Mouse (Mus musculus) c-Kit-negative CD71-positive TER-119-positive erythroid progenitor cells, embryonic 14.5 days (primary cell): ENCODE measurements around the gene Txnrd3.

Experiments
- DNase-seq: peaks from one replicate; pipeline ENCODE4 v3.0.0-alpha.2; 2013; ENCODE audit warnings: low read depth, low spot score

The Txnrd3 gene

DNA sequence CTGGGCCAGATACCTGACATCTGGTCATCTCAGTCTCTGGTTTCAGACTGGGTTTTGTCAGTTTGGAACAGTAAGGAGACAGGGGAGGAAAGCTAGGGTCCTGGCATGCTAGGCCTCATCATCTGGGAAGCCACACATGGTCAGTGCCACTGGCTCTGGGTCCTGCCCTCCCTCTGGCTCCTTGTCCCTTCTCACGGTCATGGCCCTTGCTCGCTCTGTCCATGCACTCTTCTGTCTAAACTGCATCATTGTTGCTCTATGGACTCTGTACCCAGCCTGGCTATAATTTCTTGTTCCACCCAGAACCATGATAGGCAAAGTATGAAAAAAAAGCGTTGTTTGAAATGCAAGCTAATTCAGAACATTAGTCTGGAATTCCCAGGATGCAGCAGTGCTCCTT is 11.2 kb downstream of the Txnrd3 start:
- no peak for DNase-seq

DNA sequence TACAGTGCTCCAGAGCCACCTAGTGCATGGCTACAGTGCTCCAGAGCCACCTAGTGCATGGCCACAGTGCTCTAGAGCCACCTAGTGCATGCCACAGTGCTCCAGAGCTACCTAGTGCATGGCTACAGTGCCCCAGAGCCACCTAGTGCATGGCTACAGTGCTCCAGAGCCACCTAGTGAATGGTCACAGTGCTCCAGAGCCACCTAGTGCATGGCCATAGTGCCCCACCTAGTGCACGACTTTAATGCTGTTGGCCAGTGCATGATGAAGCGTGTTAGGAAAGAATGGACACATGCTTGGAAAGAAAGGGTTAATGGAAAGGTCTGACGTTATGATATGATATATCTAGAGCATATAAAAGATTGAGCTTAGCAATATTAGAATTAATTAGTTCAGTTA is 14.6 kb downstream of the Txnrd3 start:
- DNase-seq = no peak

DNA sequence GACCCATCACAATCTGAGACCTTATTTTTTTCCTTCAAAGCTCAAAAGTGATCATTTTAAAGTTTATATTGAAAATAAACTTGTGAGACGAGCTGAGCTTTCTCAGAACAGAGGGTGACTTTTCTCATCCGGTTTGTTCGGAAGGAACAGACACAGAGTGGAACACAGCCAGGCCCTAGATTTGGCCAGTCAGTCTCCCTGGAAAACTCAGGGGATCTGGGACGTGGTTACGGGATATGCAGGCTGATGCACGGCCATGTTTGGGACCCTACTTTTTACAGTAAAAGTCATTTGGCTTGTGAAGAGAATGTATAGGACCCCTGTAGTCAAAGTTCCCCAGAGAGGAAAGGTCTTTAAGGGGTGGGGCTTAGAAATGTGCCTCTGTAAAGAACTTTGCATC is 15.1 kb downstream of the Txnrd3 start:
- DNase-seq = no peak

DNA sequence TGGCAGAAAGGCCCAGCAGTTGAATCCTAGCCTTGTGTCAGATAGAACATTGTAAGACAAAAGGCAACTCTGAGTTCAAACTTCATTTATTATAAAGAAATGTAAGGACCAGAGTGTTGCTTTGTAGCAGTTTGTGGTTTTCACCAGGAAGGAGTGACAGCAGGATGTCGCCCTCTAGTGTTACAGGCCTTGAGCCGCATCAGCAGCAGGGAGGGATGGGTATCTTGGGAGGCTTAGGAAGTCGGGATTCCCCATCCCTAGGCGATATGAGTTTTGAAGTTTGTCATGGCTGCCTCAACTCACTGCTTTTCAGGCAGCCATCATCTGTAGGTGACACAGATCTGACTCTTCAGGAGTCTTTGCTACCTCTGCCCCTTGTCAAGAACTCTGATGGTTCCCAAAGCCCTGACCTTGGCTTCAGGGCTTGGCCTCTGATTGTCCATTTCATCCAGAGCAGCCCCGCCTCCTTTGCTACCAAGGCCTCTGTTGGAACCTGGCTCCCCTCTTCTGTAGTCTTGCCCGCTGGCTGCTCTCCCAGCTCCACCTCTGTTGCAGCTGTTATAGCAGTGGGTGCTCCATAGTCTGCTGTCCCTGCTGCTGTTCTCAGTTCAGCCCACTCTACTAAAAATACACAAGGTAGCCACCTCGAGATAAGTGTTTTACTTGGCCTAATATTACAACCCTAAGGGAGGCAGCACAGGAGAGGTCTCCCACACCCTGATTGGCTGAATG is 16.1 kb downstream of the Txnrd3 start:
- DNase-seq = no peak

DNA sequence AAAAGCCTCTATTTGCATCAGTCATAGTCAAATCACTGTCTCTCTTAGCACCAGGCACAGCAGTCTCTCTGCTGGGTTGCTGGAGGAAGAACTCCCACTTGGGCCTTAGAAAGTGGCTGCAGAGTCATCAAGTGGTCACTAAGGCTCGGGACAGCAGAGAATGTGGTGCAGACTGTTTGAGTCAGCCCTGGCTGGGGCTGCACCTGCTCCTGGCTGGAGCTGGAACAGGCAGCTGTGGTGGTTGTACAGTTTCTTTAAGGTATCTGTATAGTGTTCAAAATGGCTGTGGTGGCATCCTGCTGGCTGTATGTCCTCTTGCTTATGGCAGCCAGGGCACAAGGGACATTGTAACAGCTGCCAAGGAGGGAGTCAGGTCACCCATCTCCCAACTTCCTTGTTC is 16.7 kb downstream of the Txnrd3 start:
- DNase-seq = no peak

DNA sequence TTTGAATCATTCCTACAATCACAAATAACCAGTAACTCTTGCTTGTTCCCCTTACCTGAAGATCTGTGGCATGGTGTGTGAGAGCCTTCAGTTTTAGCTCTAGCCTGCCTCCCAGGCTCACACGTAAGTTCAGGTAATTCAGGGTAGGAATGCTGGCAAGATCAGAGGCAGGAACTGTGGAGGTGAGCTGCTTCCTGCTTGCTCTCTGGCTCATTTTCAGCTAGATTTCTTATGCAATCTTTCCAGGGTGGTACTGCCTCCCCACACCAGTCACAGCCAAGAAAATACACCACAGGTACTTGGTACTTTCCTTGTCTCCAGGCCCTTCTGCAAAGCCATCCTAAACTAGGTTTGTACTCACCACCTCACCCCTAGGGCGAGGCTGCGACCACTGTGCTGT is 18.7 kb downstream of the Txnrd3 start:
- no peak for DNase-seq

DNA sequence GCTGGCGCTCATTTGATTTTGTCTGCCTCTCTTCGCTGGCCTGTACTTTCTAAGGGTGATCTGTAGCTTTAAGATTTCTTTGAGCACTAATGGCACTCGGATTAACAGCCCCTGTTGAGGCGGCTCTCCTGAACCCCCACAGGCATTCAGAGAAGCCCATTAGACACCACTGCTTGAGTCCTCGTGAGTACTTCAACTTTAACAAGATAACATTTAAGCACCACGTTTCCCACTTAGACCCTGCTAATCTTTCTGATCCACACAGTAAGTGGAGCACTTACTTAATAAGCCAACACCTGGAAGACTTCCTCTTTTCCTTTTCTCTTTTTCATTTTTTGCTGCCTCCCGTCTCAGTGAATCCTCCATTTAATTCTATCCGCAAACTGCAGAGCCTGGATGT is 21.4 kb downstream of the Txnrd3 start:
- DNase-seq = no peak

DNA sequence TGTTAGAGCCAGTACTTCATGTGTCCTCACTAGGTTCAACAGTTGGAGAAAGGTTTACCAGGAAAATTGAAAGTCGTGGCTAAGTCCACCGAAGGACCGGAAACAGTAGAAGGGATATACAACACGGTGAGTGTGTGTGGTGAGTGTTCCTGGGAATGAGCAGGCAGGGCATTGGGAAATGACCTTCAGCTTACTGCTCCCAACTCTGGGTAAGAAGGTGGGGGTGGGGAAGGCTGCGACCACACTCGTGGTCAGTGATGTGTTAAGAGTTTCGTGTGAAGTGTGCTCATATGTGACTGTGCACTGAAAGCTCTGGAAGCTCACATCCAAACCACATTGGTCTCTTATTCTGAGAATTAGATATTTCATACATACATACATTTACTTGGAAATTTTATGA is 21.9 kb downstream of the Txnrd3 start:
- no peak for DNase-seq

DNA sequence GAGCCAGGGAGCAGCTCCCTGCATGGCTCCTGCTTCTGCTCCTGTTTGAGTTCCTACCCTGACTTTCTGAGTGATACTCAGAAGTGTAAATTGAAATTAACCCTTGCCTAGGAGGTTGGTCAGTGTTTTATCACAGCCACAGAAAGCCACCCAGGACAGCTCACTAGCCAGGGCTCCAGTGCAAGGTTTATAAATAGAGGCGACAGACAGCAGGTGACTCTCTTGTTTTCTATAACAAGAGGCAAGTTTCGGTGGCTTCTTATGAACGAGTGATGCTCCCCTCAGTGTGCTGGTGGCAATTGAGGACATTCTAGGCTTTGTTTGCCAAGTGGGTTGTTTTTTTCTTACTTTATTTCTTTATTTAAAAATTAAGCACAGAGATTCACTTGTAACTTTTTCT is 23.2 kb downstream of the Txnrd3 start:
- DNase-seq = no peak

DNA sequence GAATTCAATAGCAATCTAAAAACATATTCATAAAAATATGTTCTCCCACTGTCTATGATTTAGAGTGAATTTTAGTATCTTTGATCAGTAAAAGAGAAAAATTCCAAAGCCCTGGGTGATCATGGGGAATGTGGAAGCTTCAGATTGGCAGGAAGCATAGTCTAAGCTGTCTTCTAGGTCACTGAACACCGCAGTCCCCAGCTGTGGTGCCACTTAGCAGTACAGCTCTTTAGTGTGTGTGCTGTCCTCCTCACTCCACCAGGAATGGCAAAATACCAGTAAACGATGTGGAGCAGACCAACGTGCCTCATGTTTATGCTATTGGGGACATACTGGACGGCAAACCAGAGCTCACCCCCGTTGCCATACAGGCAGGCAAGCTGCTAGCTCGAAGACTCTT is 25.8 kb downstream of the Txnrd3 start:
- no peak for DNase-seq

DNA sequence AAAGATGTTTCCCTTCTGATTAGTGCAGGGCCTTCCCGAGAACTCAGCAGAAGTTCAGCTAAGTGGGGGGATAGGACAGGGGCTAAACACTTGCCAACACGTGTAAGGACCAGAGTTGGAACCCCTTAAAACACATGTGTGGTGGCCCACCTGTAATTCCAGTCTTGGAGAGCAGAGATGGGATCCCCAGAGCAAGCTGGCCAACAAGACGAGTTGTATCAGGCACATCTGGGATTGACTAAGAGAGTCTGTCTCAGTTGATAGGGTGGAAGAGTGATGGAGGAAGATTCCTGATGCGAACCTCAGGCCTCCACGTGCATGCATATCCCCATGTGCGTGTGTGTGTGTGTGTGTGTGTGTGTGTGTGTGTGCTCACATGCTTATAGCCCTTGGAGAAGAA is 27.6 kb downstream of the Txnrd3 start:
- DNase-seq = no peak

DNA sequence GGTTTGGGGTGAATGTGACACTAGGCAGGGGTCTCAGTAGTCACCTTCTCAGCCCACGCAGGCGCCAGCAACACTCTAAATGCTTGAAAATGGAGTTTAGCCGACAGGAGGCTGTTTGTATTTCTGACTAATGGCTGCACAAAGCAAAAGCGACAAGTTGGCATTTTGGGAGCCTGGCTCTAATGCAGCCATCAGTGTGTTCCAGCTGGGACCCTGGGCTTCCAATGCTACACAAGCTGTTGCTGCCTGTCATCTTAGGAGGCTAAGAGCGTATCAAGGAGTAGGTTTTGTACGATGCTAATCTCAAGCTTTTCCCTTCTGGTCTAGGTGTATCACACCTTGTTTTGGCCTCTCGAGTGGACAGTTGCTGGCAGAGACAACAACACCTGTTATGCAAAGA is 28.9 kb downstream of the Txnrd3 start:
- DNase-seq = no peak

DNA sequence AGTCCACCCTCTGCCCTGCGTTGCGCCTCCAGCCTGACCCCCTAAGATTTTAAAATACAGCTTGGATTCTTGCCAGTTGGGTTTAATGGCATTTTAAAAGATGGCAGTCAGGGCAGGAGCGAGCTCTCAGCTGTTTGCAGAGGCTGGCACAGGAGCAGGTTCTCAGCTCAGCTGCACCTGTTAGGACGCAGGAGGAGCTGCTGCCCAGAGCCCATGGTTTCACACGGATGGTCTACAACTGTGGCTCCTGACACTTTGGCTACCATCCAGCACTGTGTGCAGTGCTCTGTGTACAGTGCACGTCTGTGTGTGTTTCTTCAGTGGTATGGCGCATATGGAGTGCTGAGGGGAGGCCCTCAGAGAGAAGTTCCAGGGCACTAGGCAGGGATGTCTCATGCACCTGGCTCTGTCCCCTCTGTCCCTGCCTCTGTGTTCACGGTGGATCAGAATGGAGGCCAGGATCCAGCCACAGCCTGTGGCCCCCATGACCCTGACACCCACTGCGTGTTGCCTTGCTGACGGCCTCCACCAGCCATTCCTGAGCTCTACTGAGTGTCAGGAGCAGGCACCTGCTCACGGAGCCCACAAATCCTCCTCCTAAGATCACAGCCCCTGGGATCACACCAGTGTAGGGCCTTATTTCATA is 29.5 kb downstream of the Txnrd3 start:
- no peak for DNase-seq

DNA sequence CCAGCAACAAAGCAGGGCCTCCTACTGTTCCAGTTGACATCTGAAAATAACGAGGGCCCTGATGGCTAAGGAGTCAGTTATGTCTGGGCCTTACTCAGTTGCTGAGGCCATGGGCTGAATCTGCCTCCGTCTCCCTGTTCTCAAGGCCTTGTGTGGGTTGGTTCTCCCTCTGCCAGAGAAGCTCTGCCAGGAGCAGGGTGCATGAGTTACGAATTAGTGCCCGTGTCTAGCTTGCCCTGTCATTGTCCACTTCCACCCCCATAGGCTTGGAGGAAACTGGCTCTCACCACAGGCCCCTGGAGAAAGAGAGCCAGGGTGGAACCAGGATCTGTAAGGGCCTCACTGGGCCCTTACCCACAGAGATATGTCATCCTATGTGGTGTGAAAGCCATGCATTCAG is 34.7 kb downstream of the Txnrd3 start:
- no peak for DNase-seq

DNA sequence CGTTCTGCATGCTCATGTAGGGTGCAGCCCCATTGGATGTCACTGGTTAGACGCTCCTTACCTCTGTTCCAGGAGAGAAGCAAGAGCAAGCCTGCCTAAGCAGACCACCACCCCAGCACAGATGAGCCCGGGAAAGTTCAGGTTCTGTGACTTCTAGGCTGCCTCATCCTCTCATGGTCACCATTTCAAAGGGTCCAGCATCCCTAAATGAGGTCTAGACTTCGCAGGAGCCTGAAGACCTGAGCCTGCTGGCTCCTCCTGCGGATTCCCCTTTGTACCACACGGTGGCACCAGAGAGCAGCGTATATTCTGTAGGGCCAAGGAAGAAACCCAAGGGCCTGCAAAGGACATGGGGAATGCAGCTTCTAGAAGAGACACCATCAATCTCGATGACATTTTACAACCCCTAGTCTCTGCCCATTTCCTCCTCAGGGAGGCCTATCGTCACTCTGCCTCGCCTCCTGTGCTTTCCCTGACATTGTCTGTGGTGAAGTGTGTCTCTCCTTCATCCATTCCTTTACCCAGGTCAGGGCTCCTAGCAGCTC is 35.6 kb downstream of the Txnrd3 start:
- DNase-seq = no peak

DNA sequence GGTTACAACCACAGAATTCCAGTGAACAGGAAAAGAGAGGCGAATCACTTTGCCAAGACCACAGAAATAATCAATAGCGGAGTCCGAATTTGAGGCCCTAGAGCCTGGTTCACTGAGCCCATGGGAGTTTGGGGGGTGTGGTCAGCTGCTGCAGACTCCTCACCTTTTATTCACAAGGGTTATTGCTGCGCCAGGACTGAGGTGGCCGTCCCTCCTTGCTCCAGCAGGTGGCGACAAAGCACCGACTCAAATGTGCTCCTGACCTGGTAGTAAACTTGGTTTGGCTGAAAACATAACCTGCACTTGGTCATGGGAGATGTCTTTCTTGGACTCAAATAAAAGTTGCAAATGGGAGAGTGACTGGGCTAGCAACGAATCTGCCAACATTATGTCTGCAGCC is 36.4 kb downstream of the Txnrd3 start:
- no peak for DNase-seq

DNA sequence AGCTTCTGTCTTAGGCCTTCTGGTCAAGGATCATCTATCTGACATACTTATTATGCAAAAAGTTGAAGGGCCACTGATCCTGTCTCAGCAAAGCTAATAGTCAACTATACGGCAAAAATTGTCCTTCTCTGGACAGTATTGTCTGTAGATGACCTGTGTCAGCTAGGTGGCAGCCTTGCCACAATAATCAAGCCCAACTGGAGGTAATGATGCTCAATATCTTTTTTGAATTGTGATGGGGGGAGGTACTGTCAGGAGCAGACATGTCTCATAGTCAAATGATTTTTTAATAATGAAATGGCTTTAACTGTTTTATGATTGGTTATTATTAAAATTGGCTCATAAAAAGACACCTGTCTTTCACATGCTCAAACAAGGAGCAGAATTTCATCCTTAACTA is 40.4 kb downstream of the Txnrd3 start:
- no peak for DNase-seq

DNA sequence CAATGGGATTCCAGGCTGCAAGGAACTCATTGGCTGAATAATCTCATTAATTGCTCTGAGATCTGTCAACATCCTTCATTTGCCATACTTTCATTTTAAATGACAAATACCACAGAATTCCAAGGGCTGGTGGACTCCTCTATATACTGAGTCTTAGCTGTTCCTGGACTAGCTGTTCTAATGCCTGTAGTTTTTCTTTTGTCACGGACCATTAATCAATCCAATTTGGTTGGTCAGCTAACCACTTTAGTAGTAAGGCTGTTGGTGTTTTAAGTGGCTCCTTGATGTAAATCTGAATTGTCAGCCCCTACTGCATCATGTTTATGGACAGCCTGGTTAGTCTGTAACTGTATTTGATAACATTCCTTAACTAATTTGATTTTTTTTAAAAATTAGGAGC is 43.3 kb downstream of the Txnrd3 start:
- no peak for DNase-seq

DNA sequence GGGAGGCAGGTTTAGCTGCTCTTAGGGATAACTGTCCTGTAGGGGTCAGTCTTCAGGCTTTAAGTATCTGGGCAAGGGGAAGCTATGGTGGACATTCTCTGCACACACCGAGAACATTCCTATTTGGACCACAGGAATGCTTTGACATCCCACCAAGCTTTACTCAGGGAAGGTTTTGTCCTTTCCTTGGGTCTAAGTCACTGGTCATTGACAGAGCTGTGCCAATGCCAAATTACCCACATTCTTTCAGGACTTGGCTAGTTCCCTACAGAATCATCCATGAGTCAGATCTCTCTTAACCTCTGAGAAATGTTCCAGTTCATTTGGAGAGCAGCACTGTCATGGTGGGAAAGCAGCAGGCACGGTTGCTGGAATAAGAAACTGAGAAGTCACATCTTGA is 62.8 kb downstream of the Txnrd3 start:
- DNase-seq = no peak

DNA sequence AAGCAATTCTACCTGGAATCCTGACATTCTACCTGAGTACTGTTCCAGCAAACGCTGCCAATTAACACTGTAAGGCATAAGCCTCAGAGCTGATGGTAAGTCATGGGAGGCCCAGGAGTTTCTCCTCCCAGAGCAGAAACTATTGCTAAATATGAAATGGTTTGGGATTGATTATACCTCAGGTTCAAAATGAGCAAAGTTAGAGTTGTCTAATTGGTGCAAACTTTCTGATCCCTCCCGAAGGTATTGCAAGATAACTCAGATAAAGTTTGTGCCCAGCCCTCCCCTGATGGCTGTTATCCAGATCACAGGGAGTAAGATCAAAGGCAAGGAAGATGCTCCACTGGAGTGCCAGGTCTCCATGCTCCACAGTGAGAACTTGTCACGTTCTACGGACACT is 63.5 kb downstream of the Txnrd3 start, which contains the start of gene Vmn1r40:
TSS of gene Vmn1r40 (plus strand) at position 301 of the 400 bp plus-strand sequence.
- DNase-seq = no peak

DNA sequence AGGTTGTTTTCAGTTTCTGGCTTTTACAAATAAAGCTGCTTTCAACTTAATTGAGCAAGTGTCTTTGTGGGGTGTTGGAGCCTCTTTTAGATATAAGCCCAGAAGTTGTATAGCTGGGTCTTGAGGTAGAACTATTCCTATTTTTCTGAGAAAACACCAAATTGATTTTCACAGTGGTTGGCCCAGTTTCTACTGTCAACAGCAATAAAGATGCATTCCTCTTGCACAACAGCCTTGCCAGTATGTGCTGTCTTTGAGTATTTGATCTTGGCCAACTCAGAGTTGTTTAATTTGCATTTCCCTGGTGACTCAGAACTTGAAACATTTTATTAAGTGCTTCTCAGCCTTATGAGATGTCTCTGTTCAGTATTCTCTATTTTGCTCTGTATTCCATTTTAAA is 74.3 kb downstream of the Txnrd3 start:
- no peak for DNase-seq
